Mouse (Mus musculus): ENCODE results near the gene Ucn2. TPM values are rescaled to one million over a fixed set of nuclear protein-coding genes. Genes with fewer than 3 reads are reported as not detected.

The Ucn2 gene
- polyA plus RNA-seq, 1 experiment = 2.3 TPM

DNA sequence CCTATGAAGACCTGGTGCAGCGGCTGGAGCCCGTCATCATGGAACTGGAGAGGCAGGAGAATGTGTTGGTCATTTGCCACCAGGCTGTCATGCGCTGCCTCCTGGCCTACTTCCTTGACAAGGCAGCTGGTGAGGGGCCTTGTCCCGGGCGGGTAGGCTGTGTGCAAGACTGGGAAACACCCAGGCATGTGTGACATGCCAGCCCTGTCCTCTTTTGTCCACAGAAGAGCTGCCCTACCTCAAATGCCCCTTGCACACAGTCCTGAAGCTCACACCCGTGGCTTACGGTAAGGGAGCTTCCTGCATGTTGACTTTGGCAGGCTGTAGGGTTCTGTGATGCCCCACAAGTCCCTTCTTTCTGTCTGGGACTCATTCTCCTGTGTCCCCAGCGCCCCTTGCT lies 41.7 kb downstream of the Ucn2 start:
- Histone ChIP-seq H3K4me1 (ENCODE audit: control insufficient read depth, insufficient read depth, low read length) (no peaks in the 10 kb centered on the region; the same call in 1 of the 2 replicates), H3K4me3 (replicated peaks; ENCODE audit: extremely low read depth, low read depth, low read length) (no peak overlapping the region)
- 49% methylated on average over 8 of the region's 8 CpGs for WGBS
- DNase-seq = no peak
- TF ChIP-seq CTCF (IDR thresholded peaks at IDR 0.05; ENCODE audit: insufficient read depth, low read length) = no peak
- TF ChIP-seq POLR2A (IDR thresholded peaks at IDR 0.05; ENCODE audit: borderline replicate concordance, extremely low read depth, low read depth, low read length) = no peak

DNA sequence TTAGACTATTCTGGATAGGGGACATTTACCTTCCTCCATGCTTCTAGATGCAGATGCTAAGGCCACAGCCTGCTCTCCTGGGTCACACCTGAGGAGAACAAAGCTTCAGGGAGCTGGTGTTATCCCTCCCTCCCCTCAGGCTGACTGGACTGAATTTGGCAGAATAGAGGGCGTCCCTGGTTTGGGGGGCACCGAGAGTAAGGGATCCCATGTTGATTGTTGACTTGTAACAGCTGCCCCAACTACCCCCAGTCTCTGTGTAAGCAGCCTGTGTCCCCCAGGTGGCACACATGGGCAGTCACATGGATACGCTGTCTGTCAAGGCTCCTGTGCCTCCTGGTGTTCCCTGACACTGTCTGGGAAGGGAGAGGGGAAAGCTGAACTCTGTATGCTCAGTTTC lies 42.6 kb downstream of the Ucn2 start:
- no peak for TF ChIP-seq CTCF (IDR thresholded peaks at IDR 0.05; ENCODE audit: insufficient read depth, low read length)
- TF ChIP-seq POLR2A (IDR thresholded peaks at IDR 0.05; ENCODE audit: borderline replicate concordance, extremely low read depth, low read depth, low read length) = no peak
- no peak for DNase-seq
- WGBS = 95% methylated on average over 3 of the region's 3 CpGs
- Histone ChIP-seq H3K4me3 (replicated peaks; ENCODE audit: extremely low read depth, low read depth, low read length) (no peak overlapping the region), H3K4me1 (ENCODE audit: control insufficient read depth, insufficient read depth, low read length) (no peaks in the 10 kb centered on the region; the same call in 1 of the 2 replicates)

DNA sequence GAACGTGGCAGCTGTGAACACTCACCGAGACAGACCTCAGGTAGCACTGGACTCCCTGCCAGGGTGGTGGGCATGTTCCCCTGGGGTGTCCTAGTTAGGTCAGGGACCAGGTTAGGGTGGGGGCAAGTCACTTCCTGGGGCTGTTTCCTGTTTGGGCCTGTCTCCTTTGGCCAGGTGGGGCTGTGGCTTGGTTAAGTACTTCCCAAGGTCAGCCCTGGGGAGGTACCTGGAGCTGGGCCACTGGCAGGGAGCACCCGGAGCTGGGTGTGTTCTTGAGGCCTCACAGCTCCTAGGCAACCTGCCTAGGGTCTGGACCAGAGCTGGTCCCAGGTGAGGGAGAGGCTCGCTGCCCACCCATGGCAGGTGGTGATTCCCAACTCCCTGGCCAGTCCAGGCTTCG lies 43.1 kb downstream of the Ucn2 start:
- TF ChIP-seq CTCF (IDR thresholded peaks at IDR 0.05; ENCODE audit: insufficient read depth, low read length) = no peak
- no peak for TF ChIP-seq POLR2A (IDR thresholded peaks at IDR 0.05; ENCODE audit: borderline replicate concordance, extremely low read depth, low read depth, low read length)
- 67% methylated on average over 5 of the region's 5 CpGs for WGBS
- DNase-seq = no peak
- Histone ChIP-seq H3K4me3 (replicated peaks; ENCODE audit: extremely low read depth, low read depth, low read length) (no peak overlapping the region), H3K4me1 (ENCODE audit: control insufficient read depth, insufficient read depth, low read length) (no peaks in the 10 kb centered on the region; the same call in 1 of the 2 replicates)

DNA sequence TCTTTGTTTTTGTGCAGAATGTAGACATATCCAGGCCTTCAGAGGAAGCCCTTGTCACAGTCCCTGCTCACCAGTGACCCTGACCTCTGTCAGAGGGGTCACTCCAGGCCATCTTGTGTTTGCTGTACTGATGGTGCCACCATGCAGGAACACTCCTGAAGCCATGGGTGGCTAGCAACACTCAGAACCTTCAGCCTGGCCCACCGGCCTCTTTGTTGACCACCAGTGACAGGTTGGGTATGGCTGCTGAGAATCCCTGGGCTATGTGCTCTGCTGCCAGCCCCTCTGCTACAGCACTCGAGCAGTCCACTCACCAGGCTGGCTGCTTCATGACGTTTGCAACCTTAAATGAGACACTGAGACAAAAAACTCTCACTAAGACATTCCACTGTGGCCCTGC lies 44.5 kb downstream of the Ucn2 start:
- TF ChIP-seq CTCF (IDR thresholded peaks at IDR 0.05; ENCODE audit: insufficient read depth, low read length) (no peak), POLR2A (IDR thresholded peaks at IDR 0.05; ENCODE audit: borderline replicate concordance, extremely low read depth, low read depth, low read length) (no peak)
- DNase-seq = no peak
- WGBS = 67% methylated on average over 3 of the region's 3 CpGs
- Histone ChIP-seq H3K4me1 (ENCODE audit: control insufficient read depth, insufficient read depth, low read length) (no peaks in the 10 kb centered on the region; the same call in 1 of the 2 replicates), H3K4me3 (replicated peaks; ENCODE audit: extremely low read depth, low read depth, low read length) (no peak overlapping the region)

DNA sequence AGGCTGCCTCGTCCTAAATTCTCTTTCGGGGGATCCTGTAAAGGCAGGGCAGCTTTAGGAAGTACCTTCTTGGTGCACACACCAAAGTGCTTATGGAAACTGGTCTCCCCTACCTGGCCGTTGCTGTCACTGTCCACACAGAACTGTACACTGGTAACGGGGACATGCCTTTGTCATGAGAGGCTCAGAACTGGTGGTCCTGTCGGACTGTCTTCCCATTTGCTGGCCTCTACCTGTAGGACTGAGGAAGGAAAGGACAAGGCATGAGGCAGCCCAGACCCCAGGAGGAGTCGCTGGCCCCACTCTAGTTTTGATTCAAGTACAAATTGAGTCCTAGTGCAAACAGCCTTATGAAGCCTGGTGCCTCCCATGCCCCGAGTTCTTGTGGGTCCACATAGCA lies 45.2 kb downstream of the Ucn2 start:
- Histone ChIP-seq H3K4me3 (replicated peaks; ENCODE audit: extremely low read depth, low read depth, low read length) (no peak overlapping the region), H3K4me1 (ENCODE audit: control insufficient read depth, insufficient read depth, low read length) (no peaks in the 10 kb centered on the region; the same call in 1 of the 2 replicates)
- 92% methylated on average over 7 of the region's 7 CpGs for WGBS
- TF ChIP-seq POLR2A (IDR thresholded peaks at IDR 0.05; ENCODE audit: borderline replicate concordance, extremely low read depth, low read depth, low read length) = no peak
- TF ChIP-seq CTCF (IDR thresholded peaks at IDR 0.05; ENCODE audit: insufficient read depth, low read length) = no peak
- no peak for DNase-seq

DNA sequence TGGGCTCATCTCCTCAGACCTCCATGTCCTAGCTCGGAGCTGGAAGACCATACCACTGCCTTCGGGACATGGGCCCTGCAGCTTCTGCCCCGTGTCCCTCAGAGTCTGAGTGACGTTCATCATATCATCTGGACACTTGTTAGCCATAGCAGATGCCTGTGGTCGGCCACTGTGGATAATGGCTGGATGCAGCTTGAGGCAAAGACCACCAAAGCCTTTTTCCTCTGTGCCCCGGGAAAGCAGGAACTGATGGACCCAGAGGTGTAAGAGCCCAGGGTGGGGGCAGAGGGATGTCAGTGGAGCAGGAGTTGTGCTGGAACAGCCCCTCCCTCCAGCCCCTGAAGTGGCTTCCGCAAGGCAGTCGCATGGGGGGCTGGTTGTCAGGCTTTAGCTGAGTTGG lies 45.9 kb downstream of the Ucn2 start:
- 77% methylated on average over 8 of the region's 8 CpGs for WGBS
- no peak for DNase-seq

DNA sequence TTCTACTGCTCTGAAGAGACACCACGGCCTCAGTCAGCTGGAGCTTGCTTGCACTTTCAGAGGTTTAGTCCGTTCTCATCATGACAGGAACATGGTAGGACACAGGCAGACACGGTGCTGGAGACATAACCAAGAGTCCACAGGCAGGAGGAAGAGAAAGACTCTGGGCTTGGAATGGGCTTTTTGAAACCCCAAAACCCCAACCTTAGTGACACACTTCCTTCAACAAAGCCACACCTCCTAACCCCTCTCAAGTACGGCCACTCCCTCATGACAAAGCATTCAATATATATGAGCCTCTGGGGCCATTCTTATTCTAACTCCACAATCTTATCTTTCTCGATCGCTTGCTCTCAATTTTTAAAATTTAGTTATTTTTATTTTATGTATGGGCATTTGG lies 46.6 kb downstream of the Ucn2 start:
- WGBS = 81% methylated on average over 6 of the region's 6 CpGs
- H3K4me3 ChIP-seq (replicated peaks; ENCODE audit: extremely low read depth, low read depth, low read length) = no peak overlapping the region
- no peak for TF ChIP-seq CTCF (IDR thresholded peaks at IDR 0.05; ENCODE audit: insufficient read depth, low read length)
- TF ChIP-seq POLR2A (IDR thresholded peaks at IDR 0.05; ENCODE audit: borderline replicate concordance, extremely low read depth, low read depth, low read length) = no peak
- no peak for DNase-seq
- H3K4me1 ChIP-seq (ENCODE audit: control insufficient read depth, insufficient read depth, low read length) = no peaks in the 10 kb centered on the region; the same call in 1 of the 2 replicates

More for the DNA sequence above, 45.9 kb downstream of the Ucn2 start:
- Histone ChIP-seq H3K4me3 (replicated peaks; ENCODE audit: extremely low read depth, low read depth, low read length) (no peak overlapping the region), H3K4me1 (ENCODE audit: control insufficient read depth, insufficient read depth, low read length) (no peaks in the 10 kb centered on the region; the same call in 1 of the 2 replicates)
- no peak for TF ChIP-seq CTCF (IDR thresholded peaks at IDR 0.05; ENCODE audit: insufficient read depth, low read length)
- TF ChIP-seq POLR2A (IDR thresholded peaks at IDR 0.05; ENCODE audit: borderline replicate concordance, extremely low read depth, low read depth, low read length) = no peak

Other genes starting within 250 kb of the Ucn2 start
- 66.1 and 69.4 TPM in 2 replicates for gene Ip6k2, start 202.2 kb upstream of the Ucn2 start, polyA plus RNA-seq (2012; rRNA removed)
- gene Nckipsd, start 177.6 kb upstream of the Ucn2 start, polyA plus RNA-seq (2012; rRNA removed) = 34.1 and 42.9 TPM in 2 replicates
- 0.71 and 0.73 TPM in 2 replicates for gene Celsr3, start 159.7 kb upstream of the Ucn2 start, polyA plus RNA-seq (2012; rRNA removed)
- gene Slc26a6, start 132.7 kb upstream of the Ucn2 start, polyA plus RNA-seq (2012; rRNA removed) = 12.6 and 17.0 TPM in 2 replicates
- gene Tmem89, start 71.4 kb upstream of the Ucn2 start, polyA plus RNA-seq (2012; rRNA removed) = 0.17 and 0.26 TPM in 2 replicates
- gene Uqcrc1, start 49.4 kb upstream of the Ucn2 start, polyA plus RNA-seq (2012; rRNA removed) = 290 and 399 TPM in 2 replicates
- 7.1 and 12.2 TPM in 2 replicates for gene Col7a1, start 32.4 kb upstream of the Ucn2 start, polyA plus RNA-seq (2012; rRNA removed)
- 49.4 and 59.8 TPM in 2 replicates for gene Pfkfb4, start 5.8 kb downstream of the Ucn2 start, polyA plus RNA-seq (2012; rRNA removed)
- 918 and 1,083 TPM in 2 replicates for gene Shisa5, start 52.6 kb downstream of the Ucn2 start, polyA plus RNA-seq (2012; rRNA removed)
- 83.7 and 86.9 TPM in 2 replicates for gene Trex1, start 73.7 kb downstream of the Ucn2 start, polyA plus RNA-seq (2012; rRNA removed)
- gene Atrip, start 88.1 kb downstream of the Ucn2 start, polyA plus RNA-seq (2012; rRNA removed) = 18.8 and 21.9 TPM in 2 replicates
- gene Ccdc51, start 96.5 kb downstream of the Ucn2 start, polyA plus RNA-seq (2012; rRNA removed) = 3.5 and 3.7 TPM in 2 replicates
- gene Tma7, start 96.6 kb downstream of the Ucn2 start, polyA plus RNA-seq (2012; rRNA removed) = 13.4 and 19.0 TPM in 2 replicates
- gene Plxnb1, start 109.4 kb downstream of the Ucn2 start, polyA plus RNA-seq (2012; rRNA removed) = 54.1 and 61.4 TPM in 2 replicates
- gene Fbxw21, start 176.0 kb downstream of the Ucn2 start, polyA plus RNA-seq (2012; rRNA removed) = not detected in 2 replicates
- not detected in 2 replicates for gene Fbxw13, start 210.0 kb downstream of the Ucn2 start, polyA plus RNA-seq (2012; rRNA removed)
- not detected in 2 replicates for gene Fbxw20, start 248.7 kb downstream of the Ucn2 start, polyA plus RNA-seq (2012; rRNA removed)

Measured in lung, adult 2 months (tissue).